Mouse (Mus musculus) T-helper 2 cell (primary cell): ENCODE data around the gene Erich6.
"Not testable (repeated sequence)": the region's sequence is repeated elsewhere in the genome, so short reads cannot be mapped to it uniquely, and the experiment has no call there.

Source experiments
- in situ Hi-C: fragments of 300-600 bp; cut with MboI, MseI; formaldehyde crosslinking; loops from one replicate; pipeline ENCODE4 v1.15.1; 2025; ENCODE audit warnings: high pct_unique_total_duplicates

The Erich6 gene

GRCm38 (mm10) chr3:58650328-58650727, 13.3 kb upstream of the Erich6 start:
- in situ Hi-C loops: no loop called here

- in situ Hi-C loops: no loop called here
Observed at GRCm38 (mm10) chr3:58647179-58647578, 10.2 kb upstream of the Erich6 start.

- in situ Hi-C loops: no loop called here
Observed at GRCm38 (mm10) chr3:58646180-58646579, 9.2 kb upstream of the Erich6 start.

- in situ Hi-C loops: no loop called here
Observed at GRCm38 (mm10) chr3:58631693-58632092, 5.3 kb downstream of the Erich6 start.

- in situ Hi-C loops: no loop called here
Observed at GRCm38 (mm10) chr3:58624981-58625380, 12.0 kb downstream of the Erich6 start.

- in situ Hi-C loops: no loop called here
Observed at GRCm38 (mm10) chr3:58622665-58623394, 14.2 kb downstream of the Erich6 start.

- in situ Hi-C loops: no loop called here
Observed at GRCm38 (mm10) chr3:58621066-58621465, 15.9 kb downstream of the Erich6 start.

- in situ Hi-C loops: no loop called here
Observed at GRCm38 (mm10) chr3:58609985-58610384, 27.0 kb downstream of the Erich6 start.

GRCm38 (mm10) chr3:58608506-58608905, 28.5 kb downstream of the Erich6 start:
- in situ Hi-C loops: no loop called here

GRCm38 (mm10) chr3:58593623-58594022, 43.4 kb downstream of the Erich6 start:
- in situ Hi-C loops: no loop called here

- in situ Hi-C loops: not testable (repeated sequence)
Observed at GRCm38 (mm10) chr3:58592666-58593065, 44.3 kb downstream of the Erich6 start.

GRCm38 (mm10) chr3:58590544-58590943, 46.5 kb downstream of the Erich6 start:
- in situ Hi-C loops: not testable (repeated sequence)

GRCm38 (mm10) chr3:58582788-58583426, 54.1 kb downstream of the Erich6 start:
- in situ Hi-C loops: loop anchor here (5.0 kb wide), 1 partner anchor 109 kb away; the partner anchor contains the start of gene Siah2

- in situ Hi-C loops: loop anchor here (5.0 kb wide), 1 partner anchor 110 kb away; the partner anchor contains the start of gene Siah2
Observed at GRCm38 (mm10) chr3:58582297-58582696, 54.7 kb downstream of the Erich6 start.

GRCm38 (mm10) chr3:58581530-58581929, 55.5 kb downstream of the Erich6 start:
- in situ Hi-C loops: loop anchor here (5.0 kb wide), 1 partner anchor 111 kb away; the partner anchor contains the start of gene Siah2

- in situ Hi-C loops: no loop called here
Observed at GRCm38 (mm10) chr3:58577506-58578050, 59.4 kb downstream of the Erich6 start.

GRCm38 (mm10) chr3:58577067-58577503, 59.9 kb downstream of the Erich6 start:
- in situ Hi-C loops: no loop called here

GRCm38 (mm10) chr3:58576137-58577066, 60.6 kb downstream of the Erich6 start, which contains the start of gene Selenot:
TSS of gene Selenot (plus strand) at chr3:58576636.
- in situ Hi-C loops: no loop called here

GRCm38 (mm10) chr3:58570821-58571220, 66.2 kb downstream of the Erich6 start:
- in situ Hi-C loops: loop anchor here (5.0 kb wide), 1 partner anchor 34 kb away; no protein-coding TSS in a partner anchor
